Mouse (Mus musculus) megakaryocyte, embryonic 14.5 days (primary cell): ENCODE data around the gene Cyb561a3. TPM values are rescaled to one million over a fixed set of nuclear protein-coding genes. Genes with fewer than 3 reads are reported as not detected.

Experiments used
- H3K27me3 ChIP-seq: replicated peaks from 2 replicates; pipeline ENCODE3; 2012; ENCODE audit warnings: inconsistent platforms
- H3K36me3 ChIP-seq: replicated peaks from 2 replicates; pipeline ENCODE3; 2012; ENCODE audit warnings: low read length, inconsistent platforms, mixed read lengths
- H3K4me1 ChIP-seq: 2 replicates; pipeline ENCODE4 v1.6.1; 2012; ENCODE audit warnings: inconsistent platforms
- H3K4me3 ChIP-seq: replicated peaks from 2 replicates; pipeline ENCODE3; 2012; ENCODE audit warnings: moderate library complexity, mild to moderate bottlenecking, inconsistent platforms
- H3K9me3 ChIP-seq: 2 replicates; pipeline ENCODE4 v1.6.1; 2012; ENCODE audit warnings: inconsistent platforms
- FLI1 ChIP-seq: IDR thresholded peaks from 2 replicates; pipeline ENCODE4 v1.6.1; 2012; ENCODE audit warnings: low read length, inconsistent platforms, mixed read lengths
- GATA1 ChIP-seq: IDR thresholded peaks from 3 replicates; pipeline ENCODE4 v1.6.1; 2012; ENCODE audit warnings: mixed read lengths, low read length, inconsistent platforms, borderline replicate concordance
- polyA plus RNA-seq: library from polyadenylated mRNA; stranded (reverse); fragments of >175 nt; gene quantifications from 2 replicates; pipeline ENCODE4 v1.2.3, GENCODE M21; 2012; ENCODE audit warnings: low replicate concordance; ENCODE audit not compliant: insufficient read depth

Gene Cyb561a3
- polyA plus RNA-seq, 1 experiment: 19.6 TPM

GRCm38 (mm10) chr19:10605901-10606622, 29.1 kb downstream of the Cyb561a3 start:
- no peaks in the 10 kb centered on the region for H3K27me3 ChIP-seq
- H3K4me1 ChIP-seq: peaks cover 68% of the 10 kb centered on the region
- TF ChIP-seq GATA1: no peak
- H3K4me3 ChIP-seq: peak overlapping the region; percentile 97
- peaks cover 51% of the 10 kb centered on the region for H3K36me3 ChIP-seq
- no peaks in the 10 kb centered on the region for H3K9me3 ChIP-seq

- Histone ChIP-seq H3K4me3 (no peak overlapping the region), H3K4me1 (peaks cover 42% of the 10 kb centered on the region), H3K27me3 (no peaks in the 10 kb centered on the region), H3K36me3 (peaks cover 72% of the 10 kb centered on the region), H3K9me3 (no peaks in the 10 kb centered on the region)
- TF ChIP-seq GATA1: no peak
- TF ChIP-seq FLI1: no peak
Observed at GRCm38 (mm10) chr19:10608573-10609240, 31.7 kb downstream of the Cyb561a3 start.

- H3K27me3 ChIP-seq: peaks cover 33% of the 10 kb centered on the region
- H3K4me1 ChIP-seq: peaks cover 26% of the 10 kb centered on the region
- H3K36me3 ChIP-seq: peaks cover 35% of the 10 kb centered on the region
- H3K4me3 ChIP-seq: peak within 1 kb of the TSS; percentile 84
- H3K9me3 ChIP-seq: no peaks in the 10 kb centered on the region
- no peak for TF ChIP-seq GATA1
- TF ChIP-seq FLI1: no peak
Observed at GRCm38 (mm10) chr19:10634106-10634871, 57.3 kb downstream of the Cyb561a3 start, which contains the start of gene Vwce. TSS of gene Vwce (plus strand) at chr19:10634213.

- Histone ChIP-seq H3K9me3 (no peaks in the 10 kb centered on the region), H3K4me3 (peak overlapping the region; percentile 84), H3K36me3 (peaks cover 29% of the 10 kb centered on the region), H3K27me3 (peaks cover 33% of the 10 kb centered on the region), H3K4me1 (peaks cover 26% of the 10 kb centered on the region)
- TF ChIP-seq FLI1: no peak
- no peak for TF ChIP-seq GATA1
Observed at GRCm38 (mm10) chr19:10634872-10635318, 57.9 kb downstream of the Cyb561a3 start.

- H3K4me1 ChIP-seq: peaks cover 53% of the 10 kb centered on the region
- no peak overlapping the region for H3K4me3 ChIP-seq
- H3K9me3 ChIP-seq: no peaks in the 10 kb centered on the region
- TF ChIP-seq GATA1 (no peak), FLI1 (no peak)
- H3K27me3 ChIP-seq: peaks cover 56% of the 10 kb centered on the region
- peaks cover 3% of the 10 kb centered on the region for H3K36me3 ChIP-seq
Observed at GRCm38 (mm10) chr19:10637840-10638239, 60.9 kb downstream of the Cyb561a3 start.

GRCm38 (mm10) chr19:10640080-10640479, 63.1 kb downstream of the Cyb561a3 start:
- Histone ChIP-seq H3K4me1 (peaks cover 42% of the 10 kb centered on the region), H3K27me3 (peaks cover 64% of the 10 kb centered on the region), H3K9me3 (no peaks in the 10 kb centered on the region), H3K4me3 (peak overlapping the region; percentile 42), H3K36me3 (no peaks in the 10 kb centered on the region)
- TF ChIP-seq GATA1: no peak
- no peak for TF ChIP-seq FLI1

GRCm38 (mm10) chr19:10640589-10641378, 63.8 kb downstream of the Cyb561a3 start:
- H3K4me1 ChIP-seq: peaks cover 38% of the 10 kb centered on the region
- H3K9me3 ChIP-seq: no peaks in the 10 kb centered on the region
- H3K4me3 ChIP-seq: peak overlapping the region; percentile 50
- peaks cover 63% of the 10 kb centered on the region for H3K27me3 ChIP-seq
- H3K36me3 ChIP-seq: no peaks in the 10 kb centered on the region
- TF ChIP-seq FLI1: no peak

Other genes with a start within 250 kb of the Cyb561a3 start
- gene Syt7, start 188.1 kb upstream of the Cyb561a3 start, polyA plus RNA-seq: not detected in 2 replicates
- 0.12 TPM in 1 of 2 replicates, not detected in the other for gene Lrrc10b, start 119.7 kb upstream of the Cyb561a3 start, polyA plus RNA-seq
- gene Ppp1r32, start 94.2 kb upstream of the Cyb561a3 start, polyA plus RNA-seq: 2.2 and 23.1 TPM in 2 replicates
- 6.9 and 11.1 TPM in 2 replicates for gene Cpsf7, start 51.9 kb upstream of the Cyb561a3 start, polyA plus RNA-seq
- 1.5 and 8.7 TPM in 2 replicates for gene Sdhaf2, start 51.0 kb upstream of the Cyb561a3 start, polyA plus RNA-seq
- gene Tmem216, start 20.9 kb upstream of the Cyb561a3 start, polyA plus RNA-seq: 0.85 and 2.7 TPM in 2 replicates
- 2.5 and 5.2 TPM in 2 replicates for gene Tmem138, start 190 bp downstream of the Cyb561a3 start, polyA plus RNA-seq
- 9.8 and 16.8 TPM in 2 replicates for gene Ddb1, start 28.2 kb downstream of the Cyb561a3 start, polyA plus RNA-seq
- gene Tkfc, start 28.5 kb downstream of the Cyb561a3 start, polyA plus RNA-seq: 3.5 and 7.3 TPM in 2 replicates
- 0.46 TPM in 1 of 2 replicates, not detected in the other for gene Vwce, start 57.0 kb downstream of the Cyb561a3 start, polyA plus RNA-seq
- gene Pga5, start 100.9 kb downstream of the Cyb561a3 start, polyA plus RNA-seq: not detected in 2 replicates
- gene Vps37c, start 111.6 kb downstream of the Cyb561a3 start, polyA plus RNA-seq: 60.2 and 90.5 TPM in 2 replicates
- not detected in 2 replicates for gene Cd5, start 161.8 kb downstream of the Cyb561a3 start, polyA plus RNA-seq